Mouse (Mus musculus) limb, embryonic 13.5 days (tissue): Measurements from ENCODE around the gene Olfr512. TPM values are rescaled to one million over a fixed set of nuclear protein-coding genes. Genes with fewer than 3 reads are reported as not detected.

Experiments used
- ATAC-seq: fragments of 200-750 bp; cut with Nextera tagmentation; 2 replicates; pipeline ENCODE4 v1.8.0; 2017; ENCODE audit warnings: low read depth, moderate number of reproducible peaks, moderate TSS enrichment; ENCODE audit not compliant: low FRiP score
- H3K27ac ChIP-seq: fragments of 300-500 bp; sonication (generic); 2 replicates; pipeline ENCODE4 v1.5.1; 2015; ENCODE audit warnings: inconsistent platforms, mild to moderate bottlenecking, moderate library complexity
- H3K27me3 ChIP-seq: fragments of 300-500 bp; sonication (generic); 2 replicates; pipeline ENCODE4 v1.6.1; 2015; ENCODE audit warnings: mild to moderate bottlenecking, inconsistent platforms
- H3K36me3 ChIP-seq: fragments of 300-500 bp; sonication (generic); 2 replicates; pipeline ENCODE4 v1.6.1; 2015; ENCODE audit warnings: inconsistent platforms, mild to moderate bottlenecking, moderate library complexity
- H3K4me1 ChIP-seq: fragments of 300-500 bp; sonication (generic); 2 replicates; pipeline ENCODE4 v1.6.1; 2015; ENCODE audit warnings: inconsistent platforms
- H3K4me2 ChIP-seq: fragments of 300-500 bp; sonication (generic); replicated peaks from 2 replicates; pipeline ENCODE4 v1.6.1; 2015; ENCODE audit warnings: inconsistent platforms, mild to moderate bottlenecking, moderate library complexity
- H3K4me3 ChIP-seq: fragments of 300-500 bp; sonication (generic); 2 replicates; pipeline ENCODE4 v1.5.1; 2015; ENCODE audit warnings: moderate library complexity, mild to moderate bottlenecking, inconsistent platforms
- H3K9ac ChIP-seq: fragments of 300-500 bp; sonication (generic); 2 replicates; pipeline ENCODE4 v1.6.1; 2015; ENCODE audit warnings: mild to moderate bottlenecking, inconsistent platforms
- H3K9me3 ChIP-seq: fragments of 300-500 bp; sonication (generic); 2 replicates; pipeline ENCODE4 v1.6.1; 2016; ENCODE audit warnings: inconsistent platforms
- WGBS: fragments of 180-500 bp; shearing (Covaris S2); methylation state at CpG from one replicate; pipeline ENCODE4 v1.1.7; 2015; 5-methylcytosine and 5-hydroxymethylcytosine counted together
- polyA plus RNA-seq: library from polyadenylated mRNA; unstranded; fragments of >200 nt; fragmentation: Nextera tagmentation; extraction: Ambion mirVana; gene quantifications from 2 replicates; pipeline ENCODE4 v1.2.1, GENCODE M21; 2015

Gene Olfr512
- polyA plus RNA-seq = not detected in 2 replicates

GRCm38 (mm10) chr7:108713020-108713419 lies at the start of gene Olfr512:
Olfr512 (plus strand) TSS chr7:108713320.
- no peak within 1 kb of the TSS for H3K27ac ChIP-seq
- no peaks in the 10 kb centered on the region for H3K4me1 ChIP-seq
- H3K36me3 ChIP-seq = no peaks in the 10 kb centered on the region
- no peak for ATAC-seq
- H3K9me3 ChIP-seq = no peaks in the 10 kb centered on the region
- no peaks in the 10 kb centered on the region for H3K27me3 ChIP-seq
- no peak within 1 kb of the TSS for H3K9ac ChIP-seq
- H3K4me2 ChIP-seq = no peak within 1 kb of the TSS
- no peak within 1 kb of the TSS for H3K4me3 ChIP-seq

GRCm38 (mm10) chr7:108666118-108666517 lies 47.0 kb upstream of the Olfr512 start, which contains the start of gene Olfr510:
Olfr510 (plus strand) TSS chr7:108666418.
- Histone ChIP-seq H3K4me2 (no peak within 1 kb of the TSS), H3K4me1 (no peaks in the 10 kb centered on the region), H3K36me3 (no peaks in the 10 kb centered on the region), H3K27me3 (no peaks in the 10 kb centered on the region), H3K9ac (no peak within 1 kb of the TSS), H3K9me3 (no peaks in the 10 kb centered on the region), H3K27ac (no peak within 1 kb of the TSS), H3K4me3 (no peak within 1 kb of the TSS)
- ATAC-seq = no peak
- 89% methylated on average over 1 of the region's 1 CpGs for WGBS

GRCm38 (mm10) chr7:108671058-108671457 lies 42.1 kb upstream of the Olfr512 start:
- Histone ChIP-seq H3K27ac (no peak overlapping the region), H3K27me3 (no peaks in the 10 kb centered on the region), H3K9me3 (no peaks in the 10 kb centered on the region), H3K9ac (no peak overlapping the region), H3K36me3 (no peaks in the 10 kb centered on the region), H3K4me1 (no peaks in the 10 kb centered on the region), H3K4me3 (no peak overlapping the region), H3K4me2 (no peak overlapping the region)
- 79% methylated on average over 1 of the region's 1 CpGs for WGBS
- ATAC-seq = no peak

- ATAC-seq = no peak
- Histone ChIP-seq H3K4me3 (no peak overlapping the region), H3K27me3 (no peaks in the 10 kb centered on the region), H3K9me3 (no peaks in the 10 kb centered on the region), H3K27ac (no peak overlapping the region), H3K4me1 (no peaks in the 10 kb centered on the region), H3K9ac (no peak overlapping the region), H3K4me2 (no peak overlapping the region), H3K36me3 (no peaks in the 10 kb centered on the region)
- 78% methylated on average over 4 of the region's 4 CpGs for WGBS
Measured at GRCm38 (mm10) chr7:108678886-108679285, 34.2 kb upstream of the Olfr512 start.

- 58% methylated on average over 1 of the region's 1 CpGs for WGBS
- no peak for ATAC-seq
- H3K36me3 ChIP-seq = no peaks in the 10 kb centered on the region
- H3K4me2 ChIP-seq = no peak within 1 kb of the TSS
- no peak within 1 kb of the TSS for H3K4me3 ChIP-seq
- H3K27ac ChIP-seq = no peak within 1 kb of the TSS
- H3K9ac ChIP-seq = no peak within 1 kb of the TSS
- H3K4me1 ChIP-seq = no peaks in the 10 kb centered on the region
- H3K27me3 ChIP-seq = no peaks in the 10 kb centered on the region
- no peaks in the 10 kb centered on the region for H3K9me3 ChIP-seq
Measured at GRCm38 (mm10) chr7:108750673-108751072, 37.6 kb downstream of the Olfr512 start, which contains the start of gene Olfr513. Olfr513 (plus strand) TSS chr7:108750973.

- H3K4me2 ChIP-seq = no peak overlapping the region
- H3K9ac ChIP-seq = no peak overlapping the region
- WGBS = 35% methylated on average over 3 of the region's 3 CpGs
- no peaks in the 10 kb centered on the region for H3K36me3 ChIP-seq
- H3K9me3 ChIP-seq = no peaks in the 10 kb centered on the region
- H3K27me3 ChIP-seq = no peaks in the 10 kb centered on the region
- no peak overlapping the region for H3K27ac ChIP-seq
- peaks cover 3% of the 10 kb centered on the region; the same call in 1 of the 2 replicates for H3K4me1 ChIP-seq
- no peak for ATAC-seq
- H3K4me3 ChIP-seq = no peak overlapping the region
Measured at GRCm38 (mm10) chr7:108760411-108760810, 47.3 kb downstream of the Olfr512 start.

Other genes starting within 250 kb of the Olfr512 start
- not detected in 2 replicates for gene Olfr498, start 248.0 kb upstream of the Olfr512 start, polyA plus RNA-seq
- gene Olfr502, start 188.3 kb upstream of the Olfr512 start, polyA plus RNA-seq = not detected in 2 replicates
- not detected in 2 replicates for gene Olfr503, start 168.8 kb upstream of the Olfr512 start, polyA plus RNA-seq
- gene Olfr504, start 147.5 kb upstream of the Olfr512 start, polyA plus RNA-seq = not detected in 2 replicates
- gene Olfr506, start 102.5 kb upstream of the Olfr512 start, polyA plus RNA-seq = not detected in 2 replicates
- not detected in 2 replicates for gene Olfr507, start 91.5 kb upstream of the Olfr512 start, polyA plus RNA-seq
- not detected in 2 replicates for gene Olfr508, start 83.3 kb upstream of the Olfr512 start, polyA plus RNA-seq
- gene Olfr509, start 61.4 kb upstream of the Olfr512 start, polyA plus RNA-seq = 0.05 and 0.09 TPM in 2 replicates
- gene Olfr510, start 46.9 kb upstream of the Olfr512 start, polyA plus RNA-seq = not detected in 2 replicates
- not detected in 2 replicates for gene Olfr513, start 37.7 kb downstream of the Olfr512 start, polyA plus RNA-seq
- gene Olfr514, start 112.7 kb downstream of the Olfr512 start, polyA plus RNA-seq = not detected in 2 replicates
- gene Olfr516, start 137.2 kb downstream of the Olfr512 start, polyA plus RNA-seq = not detected in 2 replicates
- gene Olfr517, start 159.1 kb downstream of the Olfr512 start, polyA plus RNA-seq = not detected in 2 replicates
- not detected in 2 replicates for gene Olfr518, start 171.7 kb downstream of the Olfr512 start, polyA plus RNA-seq
- gene Olfr519, start 181.1 kb downstream of the Olfr512 start, polyA plus RNA-seq = not detected in 2 replicates
- 0.38 and 0.57 TPM in 2 replicates for gene Nlrp10, start 216.9 kb downstream of the Olfr512 start, polyA plus RNA-seq
- 89.8 and 97.5 TPM in 2 replicates for gene Eif3f, start 221.1 kb downstream of the Olfr512 start, polyA plus RNA-seq
- gene Tub, start 237.0 kb downstream of the Olfr512 start, polyA plus RNA-seq = 3.4 and 4.1 TPM in 2 replicates